Mouse (Mus musculus): Measurements from ENCODE around the gene Sipa1l1.
A peak's percentile ranks its signal among the peaks of the same experiment; 100 is the strongest.

The Sipa1l1 gene

DNA sequence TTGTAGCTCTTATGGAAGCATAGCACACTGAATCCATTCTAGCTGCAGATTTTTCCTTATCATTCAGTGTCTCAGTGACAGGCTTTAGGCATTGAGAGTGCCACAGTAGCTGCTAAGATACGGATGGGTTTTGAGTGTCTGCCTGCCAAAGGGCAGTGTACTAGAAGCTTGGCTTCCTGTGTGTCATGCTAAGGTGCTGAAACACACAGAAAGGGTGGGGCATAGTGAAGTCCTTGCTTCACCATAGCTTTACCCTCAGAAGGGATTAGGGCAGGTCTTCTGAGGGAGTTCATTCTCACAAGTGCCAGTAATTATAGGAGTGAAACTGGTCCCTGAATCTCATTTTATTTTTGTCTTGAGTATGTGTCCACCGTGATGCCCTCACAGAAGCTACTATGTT lies 82.2 kb downstream of the Sipa1l1 start:
- peak; percentile 51 for DNase-seq (ENCODE audit: low read depth)

DNA sequence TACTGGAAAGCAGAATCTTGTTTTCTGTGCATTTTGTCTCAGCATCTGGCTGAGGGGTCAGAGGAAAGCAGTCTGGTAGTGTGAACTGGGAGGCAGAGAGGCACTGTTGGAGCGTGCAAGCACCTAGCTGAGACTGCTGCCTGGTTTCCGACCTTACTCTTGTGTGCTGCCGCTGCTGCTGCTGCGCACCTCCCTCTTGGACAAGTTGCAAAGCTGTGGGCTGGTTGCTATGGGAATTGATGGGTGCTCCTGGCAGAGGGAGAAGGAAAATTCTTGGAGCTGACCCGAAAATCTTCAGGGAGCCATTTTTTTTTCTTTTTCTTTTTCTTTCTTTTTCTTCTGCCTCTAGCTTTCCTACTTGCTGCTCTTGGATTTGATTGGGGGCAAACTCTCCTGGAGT lies 85.0 kb downstream of the Sipa1l1 start:
- no peak for DNase-seq (ENCODE audit: low read depth)

DNA sequence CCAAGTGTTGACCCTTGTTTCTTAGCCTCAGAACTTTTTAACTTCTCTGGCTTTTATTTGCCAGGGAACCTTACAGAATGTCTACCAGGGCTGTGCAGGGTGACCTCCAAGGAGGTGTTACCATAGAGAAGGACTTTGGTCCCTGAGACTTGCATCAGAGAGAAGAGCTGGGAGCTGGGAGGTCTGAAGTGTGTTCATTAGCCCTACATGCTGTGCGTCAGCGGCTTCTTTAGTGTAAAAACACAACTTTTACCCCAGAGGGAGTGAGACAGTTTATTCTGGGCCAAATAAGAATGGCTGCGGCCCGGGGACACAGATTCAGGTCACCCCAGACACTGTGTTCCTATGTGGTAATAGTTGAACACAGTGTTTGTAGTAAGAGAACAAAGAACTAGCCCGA lies 86.9 kb downstream of the Sipa1l1 start:
- no peak for DNase-seq (ENCODE audit: low read depth)

DNA sequence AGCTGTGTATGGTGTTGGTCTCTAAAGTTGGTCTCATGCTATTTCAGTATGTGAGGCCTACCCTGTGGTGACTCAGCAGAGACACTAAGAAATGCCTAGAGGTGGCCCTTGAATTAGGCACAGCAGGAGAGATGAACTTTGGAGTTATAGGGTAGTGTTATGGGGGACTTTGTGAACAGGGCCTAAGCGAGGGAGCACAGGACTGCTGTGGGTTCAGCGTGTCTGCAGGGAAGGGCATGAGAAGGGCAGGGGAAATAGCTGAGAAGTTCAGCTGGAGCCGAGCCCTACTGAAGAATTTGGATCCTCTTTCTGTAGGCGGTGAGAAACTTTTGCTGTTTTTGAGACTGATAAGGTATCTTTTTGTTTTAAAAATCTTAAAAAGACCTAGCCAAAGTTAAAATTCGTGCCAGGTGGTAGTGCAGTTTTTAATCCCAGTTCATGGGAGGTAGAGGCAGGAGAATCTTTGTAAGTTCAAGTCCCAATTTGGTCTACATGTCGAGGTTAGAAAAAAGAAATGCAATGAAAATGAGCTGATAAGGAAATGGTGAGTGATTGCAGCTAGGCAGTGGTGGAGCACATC lies 87.9 kb downstream of the Sipa1l1 start:
- no peak for DNase-seq (ENCODE audit: low read depth)

DNA sequence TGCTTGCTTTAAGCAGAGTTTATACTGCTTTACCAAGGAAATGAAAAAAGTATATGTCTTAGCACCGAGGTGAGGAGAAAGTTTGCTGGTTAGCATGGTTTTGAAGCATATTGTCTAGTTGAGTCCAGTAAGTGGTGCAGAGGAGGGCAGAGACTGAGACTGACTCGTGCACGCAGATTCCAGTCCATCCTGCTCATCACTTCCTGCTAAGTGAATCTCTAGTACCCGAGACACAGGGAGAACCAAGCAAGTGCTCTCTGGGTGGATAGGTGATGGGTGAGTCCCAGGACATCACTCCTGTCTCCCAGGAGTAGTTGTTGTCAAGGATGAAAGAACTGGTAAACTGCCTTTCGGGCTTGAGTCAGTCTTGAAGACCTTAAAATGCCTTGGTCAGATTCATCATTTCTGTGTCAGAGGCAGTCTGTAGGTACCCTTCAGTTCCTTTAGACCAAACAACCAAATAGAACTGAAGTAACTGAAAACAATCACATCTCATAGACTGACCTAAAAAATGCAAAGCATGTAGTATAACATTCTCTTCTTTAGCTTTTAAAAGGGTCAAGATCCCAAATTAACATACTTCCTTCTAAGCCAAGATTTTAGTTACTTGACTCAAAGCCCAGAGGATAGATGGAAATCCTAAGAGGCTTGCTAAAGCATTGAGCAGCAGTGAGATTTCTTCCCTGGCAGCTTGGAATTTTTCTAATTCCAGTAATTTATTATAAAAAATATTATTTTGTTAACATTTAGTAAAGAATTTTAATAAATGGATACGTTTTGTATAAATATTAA lies 89.1 kb downstream of the Sipa1l1 start:
- no peak for DNase-seq (ENCODE audit: low read depth)

DNA sequence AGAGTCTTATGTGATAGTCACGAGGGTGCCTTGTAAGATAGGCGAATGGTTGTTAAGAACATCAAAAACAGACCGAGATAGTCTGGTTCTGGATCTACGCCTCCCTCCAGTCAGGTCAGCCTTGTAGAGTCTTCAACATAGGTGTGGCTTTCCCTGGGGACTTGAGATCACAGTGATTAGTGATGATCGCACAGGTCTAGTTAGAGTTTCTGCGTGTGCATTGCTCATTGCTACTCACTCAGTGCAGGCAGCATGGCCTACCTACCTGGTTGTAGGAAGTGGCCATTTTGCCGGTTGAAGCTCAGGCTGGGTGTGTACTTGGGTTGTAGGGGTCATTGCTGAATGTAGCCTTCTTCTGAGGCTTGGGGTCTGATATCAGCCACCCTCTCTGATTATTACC lies 94.3 kb downstream of the Sipa1l1 start:
- DNase-seq (ENCODE audit: low read depth), result no peak

DNA sequence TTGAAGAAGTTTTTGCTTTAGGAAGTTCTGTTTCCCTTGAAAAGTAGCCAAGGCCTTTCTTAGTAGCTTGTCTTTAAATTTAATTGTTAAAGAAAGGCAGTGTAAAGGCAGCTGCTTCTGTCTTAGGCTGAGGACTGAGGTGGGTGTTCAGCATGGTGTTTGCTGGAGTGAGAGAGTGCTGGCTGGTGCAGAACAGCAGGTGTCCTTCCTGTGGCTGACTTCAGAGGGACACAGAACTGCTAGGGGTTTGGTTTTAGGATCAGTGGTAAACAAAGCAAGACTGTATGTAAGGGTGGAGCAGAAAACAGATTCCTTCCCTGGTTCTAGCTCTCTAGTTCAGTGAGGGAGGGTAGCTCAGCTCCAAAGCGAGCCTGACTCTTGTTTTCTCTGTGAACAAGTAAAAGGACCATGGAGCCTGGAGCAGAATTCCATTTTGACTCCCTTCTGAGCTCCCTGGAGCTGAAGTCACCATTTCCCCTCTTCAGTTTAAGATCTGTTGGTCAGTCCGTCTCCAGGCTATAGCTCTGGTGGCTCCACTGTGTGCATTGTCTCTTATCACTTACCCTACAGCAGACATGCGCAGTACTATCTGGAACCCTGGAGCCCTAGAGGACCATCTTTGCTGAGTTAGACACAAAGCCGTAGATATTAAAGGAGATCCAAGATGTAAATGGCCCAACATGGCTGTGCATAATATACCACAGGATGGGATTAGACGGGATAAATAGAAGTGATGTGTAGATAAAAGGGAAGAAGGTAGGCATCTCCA lies 95.1 kb downstream of the Sipa1l1 start:
- no peak for DNase-seq (ENCODE audit: low read depth)

DNA sequence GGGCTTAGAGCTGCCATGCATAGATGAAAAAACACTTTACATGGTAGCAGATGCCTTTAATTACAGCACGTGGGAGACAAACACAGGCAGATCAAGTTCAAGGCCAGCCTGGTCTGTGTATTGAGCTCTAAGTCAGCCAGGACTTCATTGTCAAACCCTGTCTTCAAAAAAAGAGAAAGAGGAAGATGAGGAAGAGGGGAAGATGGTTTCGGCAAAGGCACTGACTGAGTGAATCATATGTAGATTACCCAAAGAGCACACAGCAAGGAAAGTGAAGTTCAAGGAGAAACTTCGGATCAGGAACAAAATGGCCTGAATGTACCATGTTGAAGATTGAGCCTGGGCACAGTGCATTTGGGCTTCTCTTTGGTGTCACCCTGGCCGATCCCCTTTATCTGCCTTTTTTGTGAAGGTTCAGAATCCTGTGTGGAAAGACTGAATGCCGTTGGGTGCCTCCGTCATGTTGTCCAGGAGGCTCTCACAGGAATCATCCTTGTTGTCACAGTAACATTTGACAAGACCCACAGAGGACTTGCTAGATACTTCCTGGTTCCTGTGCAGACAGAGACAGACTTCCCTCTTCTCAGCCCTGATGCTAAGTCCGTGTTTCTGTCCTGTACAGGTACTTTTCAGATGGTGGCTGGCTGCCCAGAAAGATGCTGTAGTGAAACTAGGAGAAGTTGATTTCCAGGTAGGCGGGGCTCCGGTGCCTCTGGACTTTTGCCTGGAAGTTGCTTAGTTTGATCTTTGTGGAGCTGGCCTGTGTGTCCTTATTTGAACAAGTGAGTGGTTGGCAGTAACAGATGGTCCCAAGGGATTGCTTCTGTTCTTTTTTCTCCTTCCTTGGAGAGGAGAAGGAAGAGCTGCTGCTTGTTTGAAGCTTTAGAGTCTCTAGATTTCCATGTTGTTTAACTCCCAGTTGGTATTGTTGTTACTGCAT lies 96.5 kb downstream of the Sipa1l1 start:
- no peak for DNase-seq (ENCODE audit: low read depth)

DNA sequence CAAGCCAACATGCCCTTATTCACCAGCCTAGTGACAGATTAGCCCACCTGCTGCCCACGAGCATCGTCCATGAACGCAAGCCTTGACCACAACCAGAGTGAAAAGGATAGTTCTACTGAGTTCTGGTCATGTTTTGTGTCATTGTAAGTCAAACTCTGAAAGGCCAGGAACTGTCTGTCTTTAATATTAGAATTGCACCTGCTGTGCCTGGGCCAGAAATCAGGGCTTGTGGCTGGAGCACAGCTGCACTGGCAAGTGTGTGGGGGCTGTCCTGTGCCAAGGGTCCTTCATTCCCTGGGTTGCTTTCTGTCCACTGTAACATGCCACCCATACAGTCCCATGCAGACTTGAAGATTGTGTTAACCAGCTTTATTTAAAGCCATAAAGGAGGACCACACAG lies 102.3 kb downstream of the Sipa1l1 start:
- DNase-seq (ENCODE audit: low read depth), result no peak

DNA sequence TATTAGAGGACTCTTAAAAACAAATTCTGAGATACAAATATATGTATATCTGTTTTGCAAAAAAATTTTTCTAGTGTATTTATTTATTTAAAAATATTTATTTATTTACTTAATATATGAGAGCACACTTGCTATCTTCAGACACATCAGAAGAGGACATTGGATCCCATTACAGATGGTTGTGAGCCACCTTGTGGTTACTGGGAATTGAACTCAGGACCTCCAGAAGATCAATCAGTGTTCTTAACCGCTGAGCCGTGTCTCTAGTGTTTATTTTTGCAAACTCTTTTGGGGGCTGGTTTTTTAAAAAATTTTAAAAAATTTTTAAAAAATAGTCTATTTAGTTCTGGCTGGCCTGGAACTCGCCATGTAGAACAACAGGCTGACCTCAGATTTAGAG lies 104.4 kb downstream of the Sipa1l1 start:
- no peak for DNase-seq (ENCODE audit: low read depth)

DNA sequence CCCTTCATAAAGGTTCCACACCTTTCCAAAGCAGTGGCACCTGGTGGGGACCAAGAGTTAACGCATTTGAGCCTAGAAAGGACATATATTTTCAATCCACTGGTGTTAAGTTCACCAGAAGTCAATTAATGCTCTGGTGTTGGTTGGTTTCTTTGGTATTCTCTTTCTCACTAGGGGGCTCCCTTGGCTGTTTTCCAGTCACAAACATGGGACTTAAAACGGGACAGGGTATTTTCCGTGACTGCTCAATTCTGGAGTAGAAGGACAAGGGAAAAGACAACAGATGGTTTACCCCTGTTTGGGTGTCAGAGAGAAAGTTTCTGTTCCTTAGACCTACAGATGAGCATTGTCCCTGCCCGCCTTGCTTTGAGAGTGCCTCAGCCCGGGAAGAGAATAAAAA lies 105.5 kb downstream of the Sipa1l1 start:
- DNase-seq (ENCODE audit: low read depth), result no peak

DNA sequence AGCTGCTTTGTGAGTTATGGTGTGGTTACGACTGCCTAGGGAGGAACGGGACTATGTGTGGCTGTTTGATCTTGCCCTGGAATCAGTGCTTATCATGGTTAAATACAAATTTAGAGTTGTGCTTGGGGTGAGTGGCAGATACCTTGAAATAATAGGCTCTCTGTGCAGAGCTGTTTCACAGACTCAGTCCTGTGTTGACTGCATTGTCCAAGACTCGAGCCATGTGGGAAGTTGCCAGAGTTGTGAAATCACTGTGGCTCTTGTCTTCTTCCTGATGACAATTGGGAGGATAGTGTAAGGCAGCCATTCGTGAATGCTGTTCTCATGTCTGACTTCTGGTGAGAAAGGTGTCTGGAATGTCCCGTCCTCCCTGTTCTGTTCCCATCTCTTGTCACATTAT lies 106.6 kb downstream of the Sipa1l1 start:
- DNase-seq (ENCODE audit: low read depth), result peak; percentile 50

DNA sequence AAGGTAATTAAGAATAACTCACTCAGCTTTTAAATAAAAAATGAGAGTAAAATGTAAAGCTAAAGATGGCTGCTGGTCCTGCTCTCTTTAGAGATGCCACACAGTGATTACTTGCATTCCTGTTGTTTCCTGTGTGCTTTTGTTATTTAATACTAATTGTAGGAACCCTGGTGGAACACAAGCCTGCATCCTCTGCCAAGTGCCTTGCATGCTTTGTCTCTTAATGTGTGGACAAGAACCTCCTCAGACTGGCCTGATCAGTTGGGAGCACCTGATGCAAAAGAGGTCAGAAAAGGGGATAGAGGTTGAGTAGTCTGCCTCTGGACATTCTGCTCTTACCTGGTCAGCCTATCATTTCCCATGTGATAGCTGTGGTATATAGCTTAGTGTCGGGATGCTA lies 107.5 kb downstream of the Sipa1l1 start:
- DNase-seq (ENCODE audit: low read depth), result no peak

DNA sequence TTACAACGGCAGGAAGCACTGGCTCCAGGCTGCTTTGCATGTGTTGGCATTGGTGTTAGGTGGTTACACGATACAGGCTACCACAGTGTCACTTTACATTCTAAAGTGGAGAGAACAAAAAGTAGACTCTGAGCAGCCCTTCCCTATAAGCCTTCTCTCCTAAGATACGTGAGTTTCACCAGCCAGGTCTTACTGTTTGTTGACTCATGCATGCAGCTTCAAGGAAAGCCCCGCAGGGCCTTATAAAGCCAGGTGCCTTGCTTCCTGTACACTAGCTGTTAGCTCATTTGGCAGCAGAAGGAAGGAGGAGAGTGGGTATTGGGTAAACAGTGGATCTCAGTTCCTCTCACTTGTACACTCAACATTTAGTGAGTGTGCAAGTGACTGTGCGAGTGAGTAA lies 115.5 kb downstream of the Sipa1l1 start:
- DNase-seq (ENCODE audit: low read depth), result peak; percentile 53

DNA sequence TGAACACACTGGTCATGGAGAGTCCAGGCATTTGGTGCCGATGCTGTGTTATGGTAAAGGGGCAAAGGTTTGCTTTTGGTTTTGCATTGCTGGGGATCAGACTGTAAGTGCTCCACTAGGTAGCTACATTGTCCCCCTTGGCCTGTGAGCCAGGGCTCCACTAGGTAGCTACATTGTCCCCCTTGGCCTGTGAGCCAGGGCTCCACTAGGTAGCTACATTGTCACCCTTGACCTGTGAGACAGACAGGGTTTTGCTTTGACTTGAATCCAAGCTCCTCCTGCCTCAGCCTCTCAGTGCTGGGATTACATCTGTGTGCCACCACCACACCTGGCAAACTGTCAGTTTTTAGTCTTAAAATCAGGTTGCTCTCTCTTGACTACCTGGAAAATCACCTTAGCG lies 115.9 kb downstream of the Sipa1l1 start:
- no peak for DNase-seq (ENCODE audit: low read depth)

DNA sequence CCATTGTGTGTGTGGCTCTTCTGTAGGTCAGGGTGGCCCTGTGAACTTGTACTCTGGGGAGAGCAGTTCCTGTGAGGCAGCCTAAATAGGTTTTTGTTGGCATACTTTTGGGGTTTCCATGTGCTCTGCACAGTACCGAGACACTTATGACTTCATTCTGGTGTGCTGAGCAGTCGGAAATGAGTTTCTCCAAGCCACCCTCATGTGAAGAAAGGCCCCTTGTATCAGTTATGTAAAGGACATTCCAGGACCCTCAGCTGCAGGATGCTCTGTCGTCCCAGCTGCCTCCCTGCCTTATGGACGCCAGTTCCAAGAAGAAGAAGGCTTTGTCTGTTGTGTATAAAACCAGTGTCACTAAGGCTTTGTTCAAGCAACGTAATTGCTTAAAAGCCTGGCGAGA lies 116.9 kb downstream of the Sipa1l1 start:
- no peak for DNase-seq (ENCODE audit: low read depth)

DNA sequence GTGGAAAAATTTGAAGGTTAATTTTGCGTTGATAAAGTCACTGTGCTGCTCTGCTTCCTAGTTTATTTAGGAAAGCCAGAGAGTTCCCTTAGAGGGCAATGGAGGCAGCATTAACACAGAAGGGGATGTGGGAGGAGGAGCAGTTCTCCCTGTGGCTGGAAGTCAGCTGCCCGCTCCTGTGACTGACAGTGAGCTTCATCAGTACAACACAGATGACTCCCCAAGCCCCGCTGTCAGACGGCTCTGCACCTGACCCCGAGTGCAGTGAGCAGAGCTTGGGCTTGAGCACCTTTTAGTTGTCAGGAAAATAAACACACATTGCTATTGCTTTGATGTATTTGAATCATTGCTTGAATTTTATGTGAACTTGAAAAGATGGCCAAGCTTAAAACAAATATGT lies 117.7 kb downstream of the Sipa1l1 start:
- no peak for DNase-seq (ENCODE audit: low read depth)

DNA sequence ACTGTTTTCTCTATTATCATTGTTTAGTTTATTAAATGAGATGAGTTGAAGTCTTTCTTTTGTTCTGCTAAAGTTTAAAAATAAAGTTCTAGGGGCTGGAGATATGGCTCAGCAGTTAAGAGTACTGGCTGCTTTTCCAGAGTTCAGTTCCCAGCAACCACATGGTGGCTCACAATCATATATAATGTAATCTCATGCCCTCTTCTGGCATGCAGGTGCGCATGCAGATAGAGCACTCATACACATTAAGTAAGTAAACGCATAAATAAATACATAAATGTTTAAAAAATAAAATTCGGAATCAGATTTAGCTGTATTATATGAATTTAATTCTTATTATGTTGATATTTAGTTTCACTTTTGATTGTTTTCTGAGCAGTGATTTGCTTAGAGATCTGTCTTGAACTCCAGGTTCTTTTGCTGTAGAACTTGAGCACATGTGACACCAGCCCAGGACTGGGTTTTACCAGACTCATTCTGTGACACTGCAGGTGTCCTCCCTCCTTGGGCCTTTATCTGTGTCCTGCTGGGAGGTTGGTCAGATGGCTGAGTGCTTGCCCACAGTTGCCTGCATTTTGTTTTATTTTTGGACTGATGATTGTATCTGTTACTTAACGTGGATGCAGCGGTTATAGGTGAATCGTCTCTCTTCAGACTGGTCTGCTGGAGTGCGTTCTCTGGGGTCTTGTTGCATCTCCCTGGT lies 124.6 kb downstream of the Sipa1l1 start:
- no peak for DNase-seq (ENCODE audit: low read depth)

DNA sequence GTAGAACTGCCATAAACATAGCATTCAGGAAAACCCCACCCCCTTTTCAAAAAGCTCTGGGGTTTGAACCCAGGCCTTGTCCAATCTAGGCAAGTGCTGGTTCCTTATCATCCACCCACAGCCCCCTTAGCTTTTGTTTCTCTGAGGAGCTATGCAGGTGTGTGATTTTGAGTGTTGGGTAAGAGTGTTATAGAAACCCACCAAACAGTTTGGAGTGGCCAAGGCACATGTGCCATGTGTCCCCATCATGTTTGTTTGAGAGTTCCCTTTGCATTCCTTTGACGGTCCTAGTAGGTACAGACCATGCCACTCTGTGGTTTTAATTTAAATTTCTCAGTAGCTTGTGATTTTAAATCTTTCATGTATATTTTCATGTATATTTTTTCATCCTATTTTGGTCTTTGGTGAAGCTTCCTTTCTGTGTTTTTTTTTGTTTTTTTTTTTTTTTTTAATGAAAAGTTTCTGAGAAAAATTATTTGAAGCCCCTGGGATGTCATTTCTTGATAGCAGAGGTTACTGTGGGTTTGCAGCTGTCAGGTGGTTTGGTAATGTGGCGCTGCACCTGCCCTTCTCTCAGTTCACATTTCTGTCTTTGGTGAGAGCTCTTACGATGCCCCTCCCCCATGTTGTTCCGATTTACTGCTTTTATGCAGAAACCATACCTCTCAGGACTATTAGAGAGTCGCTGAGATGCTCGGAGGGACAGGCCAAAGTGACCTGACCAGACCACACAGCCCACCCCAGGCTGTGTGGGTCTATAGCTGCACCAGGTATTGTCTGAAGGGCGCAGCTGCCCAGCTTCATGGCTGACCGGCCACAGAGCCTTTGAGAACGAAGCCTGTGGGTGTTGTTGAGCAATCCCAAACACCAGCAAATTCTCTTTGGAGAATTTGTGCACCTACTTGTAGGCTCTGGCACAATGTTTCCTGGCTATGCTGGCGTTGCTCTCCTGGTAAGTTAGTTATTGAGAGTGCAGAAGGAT lies 126.1 kb downstream of the Sipa1l1 start:
- no peak for DNase-seq (ENCODE audit: low read depth)

DNA sequence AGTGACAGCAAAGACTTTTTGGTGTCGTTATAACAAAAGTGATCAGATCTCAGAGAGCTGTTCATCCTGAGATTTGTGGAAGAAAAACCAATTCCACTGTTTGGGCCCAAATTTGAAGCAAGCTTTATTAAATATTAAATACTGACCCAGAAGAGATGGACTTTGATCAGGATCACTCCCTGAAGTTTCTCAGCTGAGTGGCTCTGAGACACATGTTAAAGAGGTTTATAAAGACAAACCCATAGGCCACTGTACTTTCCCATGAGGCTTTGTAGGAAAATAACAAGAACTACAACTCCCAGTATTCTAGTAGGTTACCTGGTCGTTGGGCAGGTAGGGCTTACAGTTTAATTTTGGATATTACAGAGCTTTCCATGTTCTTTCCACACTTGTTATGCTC lies 127.2 kb downstream of the Sipa1l1 start:
- DNase-seq (ENCODE audit: low read depth), result no peak
